Mouse (Mus musculus): Measurements from ENCODE around the gene 2700081O15Rik. TPM values are rescaled to one million over a fixed set of nuclear protein-coding genes. Genes with fewer than 3 reads are reported as not detected.
"Not testable (repeated sequence)": the region's sequence is repeated elsewhere in the genome, so short reads cannot be mapped to it uniquely, and the experiment has no call there.

Gene 2700081O15Rik
- polyA plus RNA-seq, 1 experiment from 2014 or later: 7.4 TPM

DNA sequence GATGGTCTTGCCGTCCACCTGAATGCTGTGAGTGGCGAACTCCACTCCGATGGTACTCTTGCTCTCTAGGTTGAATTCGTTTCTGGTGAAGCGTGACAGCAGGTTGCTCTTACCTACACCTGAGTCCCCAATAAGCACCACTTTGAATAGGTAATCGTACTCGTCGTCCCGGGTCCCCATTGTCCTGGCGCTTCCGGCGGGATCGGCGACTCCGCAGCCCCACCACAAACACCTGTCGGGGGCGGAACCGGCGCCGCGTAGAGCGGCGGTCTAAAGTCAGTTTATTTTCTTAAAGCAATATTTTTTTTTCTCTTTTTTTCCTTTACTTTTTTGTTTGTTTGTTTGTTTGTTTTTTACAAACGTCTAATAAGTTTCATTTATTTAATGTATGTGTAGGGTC is 18.5 kb upstream of the 2700081O15Rik start:
- not testable (repeated sequence) for H3K27me3 ChIP-seq; H3K9me3 ChIP-seq (replicated peaks); H3K9ac ChIP-seq; H3K4me1 ChIP-seq; H3K36me3 ChIP-seq; ATAC-seq (replicated peaks; ENCODE audit: low FRiP score); H3K4me3 ChIP-seq (replicated peaks); H3K27ac ChIP-seq
- WGBS: 39% methylated on average over 24 of the region's 24 CpGs
- 0 out of 2 replicates have a peak overlapping the region, but pooled peaks have one; percentile 33 for H3K4me2 ChIP-seq

DNA sequence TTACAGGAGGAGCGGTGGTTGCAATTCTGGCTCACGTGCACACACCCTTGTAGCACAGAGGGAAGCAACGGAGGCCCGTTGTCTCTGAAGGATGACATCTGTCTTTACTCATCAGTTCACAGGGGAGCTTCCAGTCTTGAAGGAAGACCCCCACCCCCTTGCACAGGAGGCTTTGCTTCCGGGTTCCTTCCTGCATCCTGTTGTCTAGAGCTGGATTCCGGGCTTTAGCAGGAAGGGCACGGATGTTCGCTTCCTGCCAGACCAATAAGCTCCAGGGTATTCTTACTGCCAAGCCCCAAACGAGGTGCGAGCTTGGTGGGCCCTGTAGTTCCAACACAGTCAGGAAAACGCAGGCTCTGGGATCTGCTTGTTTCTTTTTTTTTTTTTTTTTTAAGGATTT is 16.8 kb upstream of the 2700081O15Rik start:
- no peak for ATAC-seq (replicated peaks; ENCODE audit: low FRiP score)
- Histone ChIP-seq H3K27ac (0 out of 2 replicates have a peak overlapping the region, but pooled peaks have one; percentile 41), H3K4me3 (replicated peaks) (no peak overlapping the region), H3K4me2 (no peak overlapping the region), H3K9me3 (replicated peaks) (no peaks in the 10 kb centered on the region), H3K27me3 (0 out of 2 replicates have a peak, but pooled peaks cover 9% of the 10 kb centered on the region), H3K36me3 (no peaks in the 10 kb centered on the region), H3K4me1 (no peaks in the 10 kb centered on the region), H3K9ac (no peak overlapping the region)
- 76% methylated on average over 11 of the region's 11 CpGs for WGBS

DNA sequence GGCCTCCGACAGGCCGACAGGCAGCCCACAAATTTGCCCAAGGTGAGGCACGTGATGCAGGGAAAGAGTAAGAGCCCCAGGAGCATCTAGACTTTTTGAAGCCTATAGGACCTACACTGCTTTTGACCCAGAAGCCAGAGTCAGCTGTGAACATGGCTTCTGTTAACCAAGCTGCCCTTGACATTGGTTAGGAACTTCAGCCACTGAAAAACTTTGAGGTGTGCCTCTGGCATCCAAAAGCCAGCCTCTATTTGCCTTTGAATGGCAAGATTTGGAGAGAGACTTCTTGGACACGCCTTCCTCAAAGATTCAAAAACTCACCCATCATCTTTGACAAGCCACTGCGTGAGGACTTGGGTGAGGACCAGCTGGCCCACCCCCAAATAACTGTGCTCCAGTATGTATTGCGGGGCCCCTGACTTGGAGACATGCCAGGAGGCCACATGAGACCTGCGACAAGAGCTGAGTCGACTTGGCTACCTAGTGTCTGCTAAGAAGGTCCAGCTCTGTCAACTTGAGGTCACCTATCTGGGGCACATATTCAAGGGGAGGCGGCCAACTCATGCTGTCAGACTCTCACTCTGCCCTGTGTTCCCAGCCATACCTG is 12.7 kb upstream of the 2700081O15Rik start:
- Histone ChIP-seq H3K4me2 (no peak overlapping the region), H3K4me1 (no peaks in the 10 kb centered on the region), H3K27ac (no peak overlapping the region), H3K36me3 (no peaks in the 10 kb centered on the region), H3K9ac (no peak overlapping the region), H3K4me3 (replicated peaks) (no peak overlapping the region), H3K9me3 (replicated peaks) (no peaks in the 10 kb centered on the region), H3K27me3 (0 out of 2 replicates have a peak, but pooled peaks cover 6% of the 10 kb centered on the region)
- 71% methylated on average over 9 of the region's 9 CpGs for WGBS
- no peak for ATAC-seq (replicated peaks; ENCODE audit: low FRiP score)

DNA sequence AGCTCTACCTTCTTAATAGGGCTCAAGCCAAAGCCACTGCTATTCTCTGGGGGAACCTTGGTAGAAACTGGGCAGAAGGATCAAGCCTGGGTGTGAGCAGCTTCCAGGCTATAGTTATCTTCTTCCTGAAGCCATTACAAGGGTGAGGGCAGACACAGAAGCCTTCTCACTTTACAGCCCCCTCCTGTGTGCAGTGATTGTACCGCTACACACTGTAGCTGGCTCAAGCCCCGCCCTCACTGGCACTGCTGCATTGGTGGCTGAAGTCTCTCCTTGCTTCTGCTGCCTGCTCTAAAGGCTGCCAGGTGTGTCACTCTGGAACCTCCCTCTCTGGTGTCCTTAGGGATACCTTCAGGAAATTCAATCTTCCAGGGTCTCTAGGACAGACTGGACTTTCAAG is 5.1 kb upstream of the 2700081O15Rik start:
- Histone ChIP-seq H3K4me1 (peaks cover 15% of the 10 kb centered on the region), H3K9me3 (replicated peaks) (no peaks in the 10 kb centered on the region), H3K4me2 (no peak overlapping the region), H3K27ac (no peak overlapping the region), H3K9ac (no peak overlapping the region), H3K4me3 (replicated peaks) (no peak overlapping the region), H3K36me3 (no peaks in the 10 kb centered on the region), H3K27me3 (no peaks in the 10 kb centered on the region)
- no peak for ATAC-seq (replicated peaks; ENCODE audit: low FRiP score)
- WGBS: 57% methylated on average over 2 of the region's 2 CpGs

DNA sequence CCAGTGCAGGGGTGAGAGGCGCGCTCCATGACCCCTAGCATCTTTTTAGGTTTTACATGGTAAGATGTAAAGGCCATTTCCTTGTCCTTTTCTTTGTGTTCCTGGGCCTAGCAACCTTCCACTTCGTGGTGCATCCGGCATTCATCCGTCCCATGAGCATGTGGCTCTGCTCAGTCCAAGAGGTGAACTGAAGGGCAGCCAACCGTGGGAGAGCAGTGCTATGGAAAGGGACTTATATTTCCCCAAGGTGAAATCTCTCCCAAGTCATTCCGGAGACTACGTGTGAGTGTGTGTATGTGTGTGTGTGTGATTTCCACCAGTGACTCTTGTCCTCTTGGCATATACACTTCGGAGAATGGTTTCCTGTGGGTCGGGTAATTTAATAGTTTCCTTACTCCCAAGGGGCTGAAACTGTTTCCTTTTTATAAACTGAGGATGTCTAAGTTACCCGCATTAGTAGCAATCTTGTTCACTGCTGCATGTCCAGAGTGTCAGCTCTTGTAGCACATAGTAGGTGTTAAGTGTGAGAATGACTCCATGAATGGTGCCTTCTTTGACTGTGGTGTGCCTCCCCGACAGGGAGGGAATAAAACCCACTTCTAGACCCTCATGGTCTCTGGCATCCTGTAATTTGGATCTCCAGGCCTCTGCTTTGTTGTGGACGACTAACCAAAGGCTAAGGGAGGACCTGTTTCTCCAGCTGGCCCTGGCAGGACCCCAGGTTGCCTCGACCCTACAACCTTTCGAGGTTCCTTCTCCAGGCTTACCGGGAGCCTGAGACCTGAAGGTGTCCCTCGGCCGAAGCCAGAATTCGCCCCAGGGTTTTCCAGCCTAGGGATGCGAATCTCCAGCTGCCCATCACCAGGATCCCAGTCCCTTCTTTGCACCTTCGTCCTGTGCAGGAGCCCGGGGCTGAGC is 1.2 kb upstream of the 2700081O15Rik start:
- Histone ChIP-seq H3K4me3 (replicated peaks) (peak overlapping the region; percentile 81), H3K4me1 (peaks cover 45% of the 10 kb centered on the region), H3K27ac (peak overlapping the region; percentile 96), H3K36me3 (peaks cover 15% of the 10 kb centered on the region), H3K9me3 (replicated peaks) (no peaks in the 10 kb centered on the region), H3K4me2 (peak overlapping the region; percentile 75), H3K9ac (peak overlapping the region; percentile 99), H3K27me3 (no peaks in the 10 kb centered on the region)
- no peak; the same call in 1 of the 2 replicates for ATAC-seq (replicated peaks; ENCODE audit: low FRiP score)
- 13% methylated on average over 22 of the region's 22 CpGs for WGBS

DNA sequence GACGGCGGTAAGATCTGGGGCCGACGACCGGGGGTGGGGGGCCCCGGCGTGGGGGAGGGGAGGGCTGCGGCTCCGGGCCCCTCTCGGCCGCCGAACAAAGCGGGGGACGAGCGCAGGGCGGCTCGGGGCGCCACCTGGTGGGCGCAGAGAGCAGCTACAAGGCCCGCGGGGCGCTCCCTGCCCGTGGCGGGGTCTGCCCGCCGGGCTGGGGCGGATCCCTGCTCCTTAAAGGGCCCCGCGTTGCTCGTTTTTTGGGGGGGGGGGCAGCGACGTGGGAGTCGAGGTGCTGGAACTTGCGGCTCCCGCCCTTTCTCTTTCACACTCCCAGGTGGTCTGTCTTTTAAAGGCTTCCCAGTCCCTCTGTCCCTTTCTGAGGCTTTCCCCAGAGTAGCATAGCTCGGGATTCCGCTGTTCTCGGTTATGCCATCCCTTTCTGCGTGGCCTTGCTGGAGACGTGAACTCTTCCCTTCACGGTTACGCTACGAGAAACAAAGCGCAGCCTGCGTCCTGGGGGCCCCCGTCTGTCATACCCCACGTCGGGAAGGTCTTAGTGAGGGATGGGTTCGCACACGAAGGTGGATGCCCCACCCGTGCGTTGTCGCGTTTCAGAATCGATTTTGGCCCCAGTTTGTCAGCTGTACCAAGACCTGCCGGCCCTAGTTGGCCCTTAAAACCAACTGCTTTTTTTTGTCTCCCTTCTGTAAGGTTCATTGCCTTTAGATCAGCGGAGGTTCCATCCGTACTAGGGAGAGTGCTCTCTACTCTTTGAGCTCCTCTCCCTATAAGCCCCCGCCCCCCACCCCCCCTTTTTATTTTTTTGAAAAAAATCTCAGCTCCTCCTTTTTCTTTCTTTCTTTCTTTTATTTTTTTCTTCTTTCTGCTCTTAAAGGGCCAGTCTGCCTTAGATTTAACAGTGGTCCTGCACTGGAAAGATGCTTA is 755 bp downstream of the 2700081O15Rik start:
- no peaks in the 10 kb centered on the region for H3K9me3 ChIP-seq (replicated peaks)
- H3K9ac ChIP-seq: peak overlapping the region; percentile 99
- ATAC-seq (replicated peaks; ENCODE audit: low FRiP score): peak; percentile 54
- peak overlapping the region; percentile 81 for H3K4me3 ChIP-seq (replicated peaks)
- H3K27me3 ChIP-seq: no peaks in the 10 kb centered on the region
- peaks cover 32% of the 10 kb centered on the region for H3K36me3 ChIP-seq
- peak overlapping the region; percentile 96 for H3K27ac ChIP-seq
- H3K4me2 ChIP-seq: peak overlapping the region; percentile 75
- H3K4me1 ChIP-seq: peaks cover 65% of the 10 kb centered on the region
- under 1% methylated on average over 51 of the region's 59 CpGs for WGBS

DNA sequence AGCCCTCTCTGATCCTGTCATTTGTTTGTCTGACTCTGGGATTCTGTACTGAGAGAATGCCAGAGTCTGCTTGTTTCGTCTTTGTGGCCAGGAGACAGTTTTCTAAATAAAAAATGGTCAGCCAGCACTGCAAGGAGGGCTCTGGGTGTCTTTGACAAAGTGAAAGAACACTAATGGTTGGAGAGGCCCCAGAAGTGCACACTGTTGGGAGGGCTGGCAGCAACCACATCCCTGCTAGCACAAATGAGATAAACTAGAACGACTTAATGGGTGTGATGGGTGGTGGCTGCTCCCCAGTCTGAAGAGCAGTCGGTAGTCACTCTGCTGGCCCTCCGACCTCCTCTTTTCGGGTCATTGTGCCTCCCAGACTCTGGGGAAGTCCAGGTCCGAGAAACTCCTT is 1.7 kb downstream of the 2700081O15Rik start:
- peaks cover 40% of the 10 kb centered on the region for H3K36me3 ChIP-seq
- ATAC-seq (replicated peaks; ENCODE audit: low FRiP score): no peak
- 23% methylated on average over 6 of the region's 6 CpGs for WGBS

DNA sequence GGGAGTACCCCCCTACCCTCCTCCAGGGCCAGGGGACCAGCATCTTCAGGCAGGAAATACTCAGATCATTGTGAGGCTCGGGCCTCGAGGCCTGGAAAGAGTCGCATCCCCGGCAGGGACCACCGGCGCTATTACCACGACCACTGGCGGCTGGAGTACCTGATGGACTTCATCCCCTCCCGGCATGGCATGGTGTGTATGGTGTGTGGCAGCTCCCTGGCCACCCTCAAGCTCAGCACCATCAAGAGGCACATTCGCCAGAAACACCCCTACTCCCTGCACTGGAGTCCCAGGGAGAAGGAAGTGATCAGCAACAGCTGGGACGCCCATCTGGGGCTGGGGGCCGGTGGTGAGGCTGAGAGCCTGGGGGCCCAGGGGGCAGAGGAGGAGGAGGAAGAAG is 2.7 kb downstream of the 2700081O15Rik start:
- Histone ChIP-seq H3K9ac (0 out of 2 replicates have a peak overlapping the region, but pooled peaks have one; percentile 5), H3K4me2 (peak overlapping the region; percentile 75; the same call in 1 of the 2 replicates), H3K4me3 (replicated peaks) (no peak overlapping the region), H3K36me3 (peaks cover 50% of the 10 kb centered on the region), H3K9me3 (replicated peaks) (no peaks in the 10 kb centered on the region), H3K27ac (no peak overlapping the region), H3K27me3 (no peaks in the 10 kb centered on the region), H3K4me1 (peaks cover 84% of the 10 kb centered on the region)
- no peak for ATAC-seq (replicated peaks; ENCODE audit: low FRiP score)
- 61% methylated on average over 12 of the region's 12 CpGs for WGBS

More for the DNA sequence above, 1.7 kb downstream of the 2700081O15Rik start:
- H3K9me3 ChIP-seq (replicated peaks): no peaks in the 10 kb centered on the region
- H3K4me3 ChIP-seq (replicated peaks): peak overlapping the region; percentile 81
- 0 out of 2 replicates have a peak overlapping the region, but pooled peaks have one; percentile 6 for H3K27ac ChIP-seq
- peaks cover 75% of the 10 kb centered on the region for H3K4me1 ChIP-seq
- peak overlapping the region; percentile 75 for H3K4me2 ChIP-seq
- H3K9ac ChIP-seq: peak overlapping the region; percentile 99
- H3K27me3 ChIP-seq: no peaks in the 10 kb centered on the region

DNA sequence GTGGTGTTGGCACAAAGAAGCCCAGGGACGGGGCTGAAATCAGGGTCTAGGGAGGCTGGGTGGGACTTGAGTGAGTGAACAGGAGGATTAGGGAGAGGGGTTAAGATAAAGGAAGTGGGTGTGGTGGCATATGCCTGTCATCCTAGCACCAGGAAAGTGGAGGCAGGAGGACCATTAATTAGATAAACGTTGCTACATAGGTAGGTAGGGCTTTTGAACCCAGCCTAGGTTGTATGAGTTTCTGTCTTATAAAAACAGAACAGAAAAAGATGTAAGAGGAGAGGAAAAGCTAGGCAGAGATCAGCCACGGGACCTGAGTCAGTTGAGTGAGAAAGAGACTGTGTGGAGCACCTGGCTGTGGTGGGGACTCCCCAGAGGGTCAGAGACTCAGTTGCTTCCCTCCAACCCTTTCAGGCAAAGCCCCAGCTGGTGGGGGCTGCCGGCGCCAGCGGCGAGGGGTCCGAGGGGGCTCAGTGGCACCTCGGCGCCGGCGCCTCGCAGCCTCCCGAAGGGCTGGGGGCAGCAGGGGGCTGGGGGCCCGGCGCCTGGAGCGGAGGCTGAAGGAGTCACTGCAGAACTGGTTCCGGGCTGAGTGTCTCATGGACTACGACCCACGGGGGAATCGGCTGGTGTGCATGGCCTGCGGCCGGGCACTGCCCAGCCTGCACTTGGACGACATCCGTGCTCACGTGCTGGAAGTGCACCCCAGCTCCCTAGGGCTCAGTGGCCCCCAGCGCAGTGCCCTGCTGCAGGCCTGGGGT is 3.6 kb downstream of the 2700081O15Rik start:
- H3K4me1 ChIP-seq: peaks cover 76% of the 10 kb centered on the region
- no peaks in the 10 kb centered on the region for H3K9me3 ChIP-seq (replicated peaks)
- H3K36me3 ChIP-seq: peaks cover 59% of the 10 kb centered on the region
- WGBS: 62% methylated on average over 27 of the region's 27 CpGs
- no peaks in the 10 kb centered on the region for H3K27me3 ChIP-seq
- H3K9ac ChIP-seq: no peak overlapping the region
- H3K27ac ChIP-seq: peak overlapping the region; percentile 59; the same call in 1 of the 2 replicates
- H3K4me3 ChIP-seq (replicated peaks): no peak overlapping the region
- no peak for ATAC-seq (replicated peaks; ENCODE audit: low FRiP score)
- H3K4me2 ChIP-seq: peak overlapping the region; percentile 49

DNA sequence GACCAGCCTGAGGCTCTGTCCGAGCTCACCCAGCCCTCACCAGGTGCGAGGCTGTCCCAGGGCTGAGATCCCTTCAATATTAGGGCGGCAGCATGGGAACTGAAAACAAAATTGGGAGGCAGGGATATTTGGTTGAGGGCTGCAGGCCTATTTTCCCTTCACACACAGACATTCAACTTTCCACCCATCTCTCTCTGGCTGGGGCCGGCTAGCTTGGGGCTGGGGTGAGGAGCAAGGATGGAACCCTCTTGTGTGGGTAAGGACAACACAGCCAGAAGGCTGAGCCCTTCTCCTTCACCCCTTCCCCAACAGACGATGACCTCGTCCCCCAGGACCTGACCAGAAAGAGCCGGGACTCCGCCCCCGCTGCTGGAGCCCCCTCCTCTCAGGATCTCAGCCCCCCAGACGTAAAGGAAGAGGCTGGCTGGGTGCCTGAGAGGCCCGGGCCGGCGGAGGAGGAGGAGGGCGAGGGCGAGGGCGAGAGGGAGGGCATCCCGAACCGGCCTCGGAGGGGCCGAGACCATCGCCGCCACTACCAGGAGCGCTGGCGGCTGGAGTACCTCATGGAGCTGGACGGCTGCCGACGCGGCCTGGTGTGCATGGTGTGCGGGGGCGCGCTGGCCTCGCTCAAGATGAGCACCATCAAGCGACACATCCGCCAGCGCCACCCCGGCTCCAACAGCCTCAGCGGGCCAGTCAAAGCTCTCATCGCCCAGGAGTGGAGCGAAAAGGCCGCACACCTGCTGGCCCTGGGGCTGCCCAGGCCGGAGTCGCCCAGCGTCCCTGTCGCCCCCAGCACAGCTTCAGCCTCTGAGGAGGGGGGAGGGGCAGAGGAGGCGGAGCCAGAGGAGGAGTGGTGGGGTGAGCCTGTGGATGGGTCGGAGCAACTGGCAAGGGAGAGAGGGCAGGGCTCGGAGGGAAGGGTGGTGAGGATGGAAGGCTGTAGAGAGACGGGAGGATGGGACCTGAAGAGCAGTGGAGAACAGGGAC is 4.5 kb downstream of the 2700081O15Rik start:
- peak overlapping the region; percentile 59 for H3K27ac ChIP-seq
- no peaks in the 10 kb centered on the region for H3K9me3 ChIP-seq (replicated peaks)
- peaks cover 67% of the 10 kb centered on the region for H3K36me3 ChIP-seq
- peak overlapping the region; percentile 11 for H3K4me3 ChIP-seq (replicated peaks)
- WGBS: 11% methylated on average over 48 of the region's 48 CpGs
- H3K4me2 ChIP-seq: peak overlapping the region; percentile 49
- H3K9ac ChIP-seq: no peak overlapping the region
- no peaks in the 10 kb centered on the region for H3K27me3 ChIP-seq
- ATAC-seq (replicated peaks; ENCODE audit: low FRiP score): peak; percentile 30
- peaks cover 69% of the 10 kb centered on the region for H3K4me1 ChIP-seq
